Mouse (Mus musculus) lung, postnatal 0 days (tissue): ENCODE measurements around the gene Hlcs.

Experiments
- CTCF ChIP-seq: IDR thresholded peaks from 2 replicates; pipeline ENCODE4 v1.5.1; 2016; ENCODE audit warnings: antibody characterized with exemption, mild to moderate bottlenecking
- EP300 ChIP-seq: IDR thresholded peaks from 2 replicates; pipeline ENCODE4 v1.6.1; 2016; ENCODE audit warnings: antibody characterized with exemption, mild to moderate bottlenecking, control low read depth

GRCm38 (mm10) chr16:94095109-94095822 is 218.1 kb downstream of the Hlcs start:
- TF ChIP-seq CTCF: no peak
- no peak for TF ChIP-seq EP300
